Mouse (Mus musculus): Measurements from ENCODE around the gene Gm20388. TPM values are rescaled to one million over a fixed set of nuclear protein-coding genes. Genes with fewer than 3 reads are reported as not detected.

Gene Gm20388
- total and polyA plus RNA-seq, 2 experiments from 2014 or later = 17.3 TPM; not detected in 1

- Histone ChIP-seq H3K27ac (ENCODE audit: low read depth) (no peak overlapping the region), H3K4me2 (ENCODE audit: low read depth, low read length) (no peak overlapping the region), H3K4me1 (ENCODE audit: control insufficient read depth, insufficient read depth) (peaks cover 21% of the 10 kb centered on the region), H3K9ac (replicated peaks; ENCODE audit: low read depth, low read length) (no peak overlapping the region), H3K27me3 (ENCODE audit: control insufficient read depth, insufficient read depth, low read length) (no peaks in the 10 kb centered on the region), H3K36me3 (replicated peaks; ENCODE audit: control insufficient read depth, insufficient read depth, low read length) (peaks cover 58% of the 10 kb centered on the region), H3K4me3 (ENCODE audit: low read depth, low read length) (no peak overlapping the region), H3K9me3 (replicated peaks; ENCODE audit: control insufficient read depth, low read length) (no peaks in the 10 kb centered on the region)
- no peak for ATAC-seq (ENCODE audit: insufficient read depth, low read depth)
- no peak for DNase-seq (ENCODE audit: low spot score)
- 89% methylated on average over 7 of the region's 7 CpGs for WGBS
- TF ChIP-seq CTCF (IDR thresholded peaks at IDR 0.05; ENCODE audit: low read depth) = no peak
- TF ChIP-seq EP300 (IDR thresholded peaks at IDR 0.05; ENCODE audit: low read depth) = no peak
Observed at GRCm38 (mm10) chr8:122333531-122333930, 2422.9 kb downstream of the Gm20388 start.

- peaks cover 59% of the 10 kb centered on the region for H3K36me3 ChIP-seq (replicated peaks; ENCODE audit: control insufficient read depth, insufficient read depth, low read length)
- H3K4me3 ChIP-seq (ENCODE audit: low read depth, low read length) = no peak overlapping the region
- H3K4me1 ChIP-seq (ENCODE audit: control insufficient read depth, insufficient read depth) = peaks cover 15% of the 10 kb centered on the region
- H3K9me3 ChIP-seq (replicated peaks; ENCODE audit: control insufficient read depth, low read length) = no peaks in the 10 kb centered on the region
- no peak for TF ChIP-seq CTCF (IDR thresholded peaks at IDR 0.05; ENCODE audit: low read depth)
- TF ChIP-seq EP300 (IDR thresholded peaks at IDR 0.05; ENCODE audit: low read depth) = no peak
- no peak overlapping the region for H3K9ac ChIP-seq (replicated peaks; ENCODE audit: low read depth, low read length)
- WGBS = 94% methylated on average over 13 of the region's 13 CpGs
- no peak overlapping the region for H3K4me2 ChIP-seq (ENCODE audit: low read depth, low read length)
- DNase-seq (ENCODE audit: low spot score) = no peak
- H3K27me3 ChIP-seq (ENCODE audit: control insufficient read depth, insufficient read depth, low read length) = no peaks in the 10 kb centered on the region
- H3K27ac ChIP-seq (ENCODE audit: low read depth) = no peak overlapping the region
- no peak for ATAC-seq (ENCODE audit: insufficient read depth, low read depth)
Observed at GRCm38 (mm10) chr8:122334791-122335490, 2424.3 kb downstream of the Gm20388 start.

DNA sequence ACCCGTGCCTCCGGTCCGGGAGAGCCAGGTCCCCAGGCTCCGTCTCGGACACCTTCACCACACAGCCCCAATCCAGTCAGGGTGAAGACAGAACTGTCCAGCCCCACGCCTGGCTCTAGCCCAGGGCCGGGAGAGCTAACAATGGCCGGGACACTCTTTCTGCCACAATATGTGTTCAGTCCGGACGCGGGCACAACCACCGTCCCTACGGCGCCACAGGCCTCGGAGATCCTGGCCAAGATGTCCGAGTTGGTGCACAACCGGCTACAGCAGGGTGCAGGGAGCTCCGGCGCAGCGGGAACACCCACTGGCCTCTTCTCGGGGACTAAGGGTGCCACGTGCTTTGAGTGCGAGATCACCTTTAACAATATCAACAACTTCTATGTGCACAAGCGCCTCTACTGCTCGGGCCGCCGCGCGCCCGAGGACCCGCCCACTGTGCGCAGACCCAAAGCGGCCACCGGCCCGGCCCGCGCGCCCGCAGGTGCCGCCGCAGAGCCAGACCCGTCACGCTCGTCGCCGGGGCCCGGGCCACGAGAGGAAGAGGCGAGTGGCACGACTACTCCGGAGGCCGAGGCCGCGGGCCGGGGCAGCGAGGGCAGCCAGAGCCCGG, 2425.1 kb downstream of the Gm20388 start:
- H3K9me3 ChIP-seq (replicated peaks; ENCODE audit: control insufficient read depth, low read length) = no peaks in the 10 kb centered on the region
- H3K4me1 ChIP-seq (ENCODE audit: control insufficient read depth, insufficient read depth) = peaks cover 6% of the 10 kb centered on the region
- H3K27me3 ChIP-seq (ENCODE audit: control insufficient read depth, insufficient read depth, low read length) = no peaks in the 10 kb centered on the region
- no peak overlapping the region for H3K27ac ChIP-seq (ENCODE audit: low read depth)
- ATAC-seq (ENCODE audit: insufficient read depth, low read depth) = no peak
- WGBS = 74% methylated on average over 45 of the region's 57 CpGs
- DNase-seq (ENCODE audit: low spot score) = no peak
- TF ChIP-seq CTCF (IDR thresholded peaks at IDR 0.05; ENCODE audit: low read depth) (no peak), EP300 (IDR thresholded peaks at IDR 0.05; ENCODE audit: low read depth) (no peak)
- no peak overlapping the region for H3K9ac ChIP-seq (replicated peaks; ENCODE audit: low read depth, low read length)
- peak overlapping the region; percentile 40 for H3K4me2 ChIP-seq (ENCODE audit: low read depth, low read length)
- H3K36me3 ChIP-seq (replicated peaks; ENCODE audit: control insufficient read depth, insufficient read depth, low read length) = peaks cover 59% of the 10 kb centered on the region
- H3K4me3 ChIP-seq (ENCODE audit: low read depth, low read length) = 0 out of 2 replicates have a peak overlapping the region, but pooled peaks have one; percentile 7

- no peak for TF ChIP-seq EP300 (IDR thresholded peaks at IDR 0.05; ENCODE audit: low read depth)
- TF ChIP-seq CTCF (IDR thresholded peaks at IDR 0.05; ENCODE audit: low read depth) = no peak
- 0 out of 2 replicates have a peak overlapping the region, but pooled peaks have one; percentile 7 for H3K4me3 ChIP-seq (ENCODE audit: low read depth, low read length)
- H3K27ac ChIP-seq (ENCODE audit: low read depth) = no peak overlapping the region
- no peaks in the 10 kb centered on the region for H3K27me3 ChIP-seq (ENCODE audit: control insufficient read depth, insufficient read depth, low read length)
- ATAC-seq (ENCODE audit: insufficient read depth, low read depth) (peak; percentile 34), DNase-seq (ENCODE audit: low spot score) (no peak)
- 47% methylated on average over 56 of the region's 81 CpGs for WGBS
- H3K9me3 ChIP-seq (replicated peaks; ENCODE audit: control insufficient read depth, low read length) = no peaks in the 10 kb centered on the region
- H3K36me3 ChIP-seq (replicated peaks; ENCODE audit: control insufficient read depth, insufficient read depth, low read length) = peaks cover 59% of the 10 kb centered on the region
- H3K4me2 ChIP-seq (ENCODE audit: low read depth, low read length) = peak overlapping the region; percentile 40
- 0 out of 2 replicates have a peak, but pooled peaks cover under 1% of the 10 kb centered on the region for H3K4me1 ChIP-seq (ENCODE audit: control insufficient read depth, insufficient read depth)
- no peak overlapping the region for H3K9ac ChIP-seq (replicated peaks; ENCODE audit: low read depth, low read length)
Observed at GRCm38 (mm10) chr8:122336251-122336910, 2425.7 kb downstream of the Gm20388 start.

GRCm38 (mm10) chr8:122338852-122339251, 2428.2 kb downstream of the Gm20388 start:
- no peak for ATAC-seq (ENCODE audit: insufficient read depth, low read depth)
- Histone ChIP-seq H3K4me3 (ENCODE audit: low read depth, low read length) (no peak overlapping the region), H3K9ac (replicated peaks; ENCODE audit: low read depth, low read length) (no peak overlapping the region), H3K4me1 (ENCODE audit: control insufficient read depth, insufficient read depth) (peaks cover 20% of the 10 kb centered on the region), H3K27ac (ENCODE audit: low read depth) (no peak overlapping the region), H3K27me3 (ENCODE audit: control insufficient read depth, insufficient read depth, low read length) (0 out of 2 replicates have a peak, but pooled peaks cover 5% of the 10 kb centered on the region), H3K4me2 (ENCODE audit: low read depth, low read length) (no peak overlapping the region), H3K9me3 (replicated peaks; ENCODE audit: control insufficient read depth, low read length) (no peaks in the 10 kb centered on the region), H3K36me3 (replicated peaks; ENCODE audit: control insufficient read depth, insufficient read depth, low read length) (peaks cover 48% of the 10 kb centered on the region)
- WGBS = 60% methylated on average over 6 of the region's 6 CpGs
- DNase-seq (ENCODE audit: low spot score) = no peak
- TF ChIP-seq CTCF (IDR thresholded peaks at IDR 0.05; ENCODE audit: low read depth) = peak; percentile 39; the same call in 1 of the 2 replicates
- TF ChIP-seq EP300 (IDR thresholded peaks at IDR 0.05; ENCODE audit: low read depth) = no peak
